Mouse (Mus musculus) stomach, postnatal 0 days (tissue): ENCODE measurements around the gene Frmd4b.

ENCODE experiments used
- CTCF ChIP-seq: IDR thresholded peaks from 2 replicates; pipeline ENCODE4 v1.5.1; 2016; ENCODE audit warnings: antibody characterized with exemption, low read depth, mild to moderate bottlenecking, moderate library complexity
- EP300 ChIP-seq: optimal IDR thresholded peaks from 2 replicates; pipeline ENCODE3; 2016; ENCODE audit warnings: antibody characterized with exemption

GRCm38 (mm10) chr6:97496002-97496401, 121.3 kb downstream of the Frmd4b start:
- TF ChIP-seq CTCF = no peak
- TF ChIP-seq EP300 = no peak
